Mouse (Mus musculus) brain, embryonic 14.5 days (tissue): Measurements from ENCODE around the gene Neu1. TPM values are rescaled to one million over a fixed set of nuclear protein-coding genes. Genes with fewer than 3 reads are reported as not detected.
"Not testable (repeated sequence)": the region's sequence is repeated elsewhere in the genome, so short reads cannot be mapped to it uniquely, and the experiment has no call there.

Source experiments
- DNase-seq: peaks from one replicate; pipeline ENCODE4 v3.0.0-alpha.2; 2011; ENCODE audit warnings: low read depth
- CTCF ChIP-seq: fragments of 200-500 bp; IDR thresholded peaks from 2 replicates; pipeline ENCODE4 v1.5.1; 2012; ENCODE audit warnings: inconsistent platforms, mild to moderate bottlenecking, moderate library complexity, borderline replicate concordance; ENCODE audit not compliant: insufficient read depth, insufficient read length; ENCODE audit errors: extremely low read depth
- POLR2A ChIP-seq: fragments of 200-500 bp; IDR thresholded peaks from 2 replicates; pipeline ENCODE4 v1.6.1; 2012; ENCODE audit warnings: mild to moderate bottlenecking, inconsistent platforms, borderline replicate concordance; ENCODE audit not compliant: poor library complexity, insufficient read depth, insufficient read length, severe bottlenecking; ENCODE audit errors: extremely low read depth
- polyA plus RNA-seq: library from polyadenylated mRNA; depleted of rRNA; stranded (reverse); fragments of >200 nt; gene quantifications from 2 replicates; pipeline ENCODE4 v1.2.3, GENCODE M21; 2012

Neu1 gene
- polyA plus RNA-seq, 1 experiment: 28.0 TPM

GRCm38 (mm10) chr17:34934830-34935229 is 3.8 kb downstream of the Neu1 start:
- DNase-seq: no peak
- TF ChIP-seq CTCF: no peak
- TF ChIP-seq POLR2A: no peak

- DNase-seq: no peak
- no peak for TF ChIP-seq CTCF
- TF ChIP-seq POLR2A: no peak
Observed at GRCm38 (mm10) chr17:34937960-34938505, 7.0 kb downstream of the Neu1 start.

GRCm38 (mm10) chr17:34941344-34942041 is 10.4 kb downstream of the Neu1 start:
- TF ChIP-seq POLR2A: no peak
- no peak for TF ChIP-seq CTCF
- DNase-seq: peak; percentile 22

- no peak for DNase-seq
- TF ChIP-seq POLR2A (no peak), CTCF (no peak)
Observed at GRCm38 (mm10) chr17:34943128-34943815, 12.2 kb downstream of the Neu1 start.

GRCm38 (mm10) chr17:34944362-34944761 is 13.3 kb downstream of the Neu1 start:
- TF ChIP-seq CTCF: no peak
- no peak for TF ChIP-seq POLR2A
- no peak for DNase-seq

GRCm38 (mm10) chr17:34946486-34947140 is 15.6 kb downstream of the Neu1 start:
- TF ChIP-seq POLR2A: no peak
- no peak for TF ChIP-seq CTCF
- DNase-seq: no peak

GRCm38 (mm10) chr17:34947606-34948005 is 16.6 kb downstream of the Neu1 start:
- no peak for TF ChIP-seq POLR2A
- peak; percentile 42; the same call in 1 of the 2 replicates for TF ChIP-seq CTCF
- DNase-seq: peak; percentile 48

GRCm38 (mm10) chr17:34948721-34949552 is 17.9 kb downstream of the Neu1 start:
- DNase-seq: not testable (repeated sequence)

GRCm38 (mm10) chr17:34949553-34949969 is 18.5 kb downstream of the Neu1 start:
- TF ChIP-seq CTCF: no peak
- 0 out of 2 replicates have a peak, but pooled peaks have one; percentile 12 for TF ChIP-seq POLR2A
- peak; percentile 2 for DNase-seq

GRCm38 (mm10) chr17:34950514-34951455 is 19.7 kb downstream of the Neu1 start:
- TF ChIP-seq CTCF (peak; percentile 19; the same call in 1 of the 2 replicates), POLR2A (no peak)
- DNase-seq: peak; percentile 18

- DNase-seq: peak; percentile 43
- TF ChIP-seq CTCF (no peak), POLR2A (no peak)
Observed at GRCm38 (mm10) chr17:34951636-34952377, 20.8 kb downstream of the Neu1 start.
